Mouse (Mus musculus) kidney, adult 9 months (tissue): ENCODE measurements at regions not wholly inside any gene's neighbourhood (a gene's known extent, or its start where the extent isn't known, plus 50 kb on each side); places are given as distances from the start of the nearest gene placed in this dataset.

Experiments
- DNase-seq: peaks from one replicate; pipeline ENCODE4 v3.0.0; 2022

GRCm38 (mm10) chr2:48468895-48469294, 345.0 kb upstream of the Acvr2a start:
- DNase-seq = no peak

- no peak for DNase-seq
These were observed 344.6 kb upstream of the Acvr2a start for GRCm38 (mm10) chr2:48469357-48469756.

DNA sequence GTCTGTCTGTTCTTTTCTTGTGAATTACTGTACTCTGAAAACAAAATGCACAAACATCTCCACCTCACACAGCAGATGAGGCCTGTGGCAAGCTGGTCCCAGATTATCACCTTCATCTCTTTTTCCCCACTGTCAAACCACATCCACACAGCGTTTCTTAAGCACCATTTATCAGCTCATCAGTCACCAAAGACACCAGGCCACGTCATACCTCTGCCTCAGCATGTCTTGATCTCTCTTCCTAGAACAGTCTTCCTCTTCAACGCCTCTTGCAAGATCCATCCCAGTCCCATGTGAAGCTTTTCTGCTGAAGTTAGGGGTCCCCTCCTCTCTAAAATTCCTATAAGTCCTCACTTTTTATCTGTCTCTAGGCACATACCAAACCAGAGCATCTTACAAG, 340.8 kb upstream of the Acvr2a start:
- DNase-seq = no peak

DNA sequence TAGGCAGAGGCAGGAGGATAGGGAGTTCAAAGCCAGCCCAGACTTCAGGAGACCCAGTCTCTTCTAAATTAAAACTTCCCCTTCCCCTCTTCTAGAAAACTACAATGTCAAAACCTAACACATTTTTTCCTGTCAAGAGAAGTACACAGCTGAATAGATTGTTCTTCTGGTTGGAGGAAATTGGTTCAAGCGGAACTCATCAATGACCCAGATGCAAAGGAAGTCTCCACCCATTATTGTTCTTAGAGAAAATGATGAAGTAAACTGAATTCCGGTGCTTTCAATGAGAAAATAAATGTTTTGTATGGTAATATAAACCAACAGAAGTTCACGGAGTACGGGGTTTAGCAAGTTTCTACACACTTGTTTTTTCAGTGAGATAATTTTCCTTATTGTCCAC, 339.3 kb upstream of the Acvr2a start:
- peak; percentile 45 for DNase-seq

GRCm38 (mm10) chr2:48476777-48477176, 337.1 kb upstream of the Acvr2a start:
- DNase-seq = no peak

- DNase-seq = no peak
These were observed 336.6 kb upstream of the Acvr2a start for GRCm38 (mm10) chr2:48477336-48477735.

DNA sequence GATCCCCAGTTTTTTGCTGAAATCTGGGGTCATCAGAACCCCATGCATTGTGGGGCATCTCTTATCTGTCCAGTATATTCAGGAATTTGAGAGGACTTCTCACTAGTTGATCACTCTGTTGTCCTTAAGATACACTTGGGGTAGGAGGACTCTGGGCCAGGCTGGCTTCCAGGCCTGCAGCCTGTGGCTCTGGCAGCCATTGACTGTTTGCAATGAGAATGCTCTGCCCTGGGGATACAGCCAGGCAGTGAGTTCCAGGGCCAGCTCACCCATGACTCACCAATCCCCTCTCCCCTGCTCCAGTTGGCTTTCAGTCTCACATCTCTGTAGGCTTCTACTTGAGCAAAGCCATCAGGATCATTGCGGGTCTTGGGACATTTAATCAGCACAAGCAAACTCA, 334.3 kb upstream of the Acvr2a start:
- DNase-seq = no peak

- no peak for DNase-seq
These were observed 333.3 kb upstream of the Acvr2a start for GRCm38 (mm10) chr2:48480428-48481191.

GRCm38 (mm10) chr2:48481209-48481742, 332.6 kb upstream of the Acvr2a start:
- no peak for DNase-seq

DNA sequence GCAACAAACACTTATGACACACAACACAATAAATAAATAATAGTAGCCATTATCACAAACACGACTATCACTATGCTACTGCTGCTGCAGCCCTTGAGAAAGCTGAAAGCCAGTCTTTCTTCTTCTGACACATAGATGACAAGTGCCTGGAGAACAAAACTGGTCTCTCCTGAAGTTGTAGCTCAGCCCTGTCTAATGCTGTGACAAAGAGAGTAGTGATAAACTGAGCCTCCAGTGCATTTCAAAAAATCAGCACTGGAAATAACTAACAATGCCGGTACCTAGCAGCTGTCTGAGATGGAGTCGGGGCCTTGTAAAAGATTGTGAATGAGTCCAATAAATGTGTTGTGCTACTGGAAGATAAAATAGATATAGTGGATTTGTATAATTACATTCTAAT, 320.3 kb upstream of the Acvr2a start:
- DNase-seq = no peak

- DNase-seq = peak; percentile 53
These were observed 319.8 kb upstream of the Acvr2a start for GRCm38 (mm10) chr2:48494065-48494464.

GRCm38 (mm10) chr2:48494632-48495031, 319.3 kb upstream of the Acvr2a start:
- DNase-seq = no peak

DNA sequence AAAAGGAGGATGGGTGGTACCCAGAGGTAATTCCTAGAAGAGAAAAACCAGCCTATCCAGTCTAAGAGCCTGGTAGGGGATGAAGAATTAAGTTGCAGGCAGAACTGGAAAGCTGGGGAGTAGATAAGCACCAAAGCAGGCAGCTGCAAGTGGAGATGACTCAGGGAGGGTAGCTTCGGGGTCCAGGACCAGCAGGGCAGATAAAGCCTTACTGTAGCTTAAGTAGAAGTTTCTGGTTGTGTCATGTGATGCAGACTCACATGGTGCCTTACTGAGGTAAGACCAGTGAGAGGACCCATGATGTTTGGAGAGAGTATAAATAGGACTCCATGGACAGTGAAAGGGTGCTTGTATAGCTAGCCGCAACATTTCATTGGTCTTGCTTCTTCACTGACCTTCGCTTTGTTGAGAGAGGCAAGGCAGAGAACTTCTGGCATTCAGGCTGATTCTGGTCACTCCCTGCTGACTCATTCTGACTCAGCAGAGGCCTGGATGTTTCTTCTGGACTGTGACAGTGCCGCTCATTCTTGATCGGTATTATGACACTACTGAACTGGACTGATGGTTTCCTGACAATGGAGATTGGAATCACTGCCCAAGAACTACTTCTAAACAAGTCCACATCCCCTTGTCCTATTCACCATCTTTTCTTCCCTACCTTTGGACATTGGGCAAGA, 315.7 kb upstream of the Acvr2a start:
- DNase-seq = no peak

- DNase-seq = no peak
These were observed 314.5 kb upstream of the Acvr2a start for GRCm38 (mm10) chr2:48499396-48499795.

GRCm38 (mm10) chr2:48501387-48501786, 312.5 kb upstream of the Acvr2a start:
- DNase-seq = peak; percentile 27

DNA sequence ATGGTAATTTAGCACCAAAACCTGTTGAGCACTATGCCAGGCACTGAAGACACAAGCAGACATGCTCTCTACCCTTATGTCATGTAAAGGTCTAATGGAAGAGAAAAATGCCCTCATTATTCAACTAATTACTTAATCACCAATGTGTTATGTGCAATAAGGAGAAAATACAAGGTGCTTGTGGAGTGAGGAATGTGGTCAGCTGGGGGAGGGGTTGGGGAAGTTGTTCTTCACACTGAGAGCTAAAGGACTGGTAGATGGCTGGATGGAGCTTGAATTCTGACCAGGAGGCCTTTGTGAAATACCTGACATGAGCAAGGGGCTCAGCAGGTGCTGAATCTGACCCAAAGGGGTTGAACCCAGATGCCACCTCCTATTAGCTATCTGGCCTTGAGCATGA, 300.1 kb upstream of the Acvr2a start:
- DNase-seq = no peak

- no peak for DNase-seq
These were observed 294.0 kb upstream of the Acvr2a start for GRCm38 (mm10) chr2:48519838-48520404.

- DNase-seq = no peak
These were observed 293.4 kb upstream of the Acvr2a start for GRCm38 (mm10) chr2:48520535-48520971.

DNA sequence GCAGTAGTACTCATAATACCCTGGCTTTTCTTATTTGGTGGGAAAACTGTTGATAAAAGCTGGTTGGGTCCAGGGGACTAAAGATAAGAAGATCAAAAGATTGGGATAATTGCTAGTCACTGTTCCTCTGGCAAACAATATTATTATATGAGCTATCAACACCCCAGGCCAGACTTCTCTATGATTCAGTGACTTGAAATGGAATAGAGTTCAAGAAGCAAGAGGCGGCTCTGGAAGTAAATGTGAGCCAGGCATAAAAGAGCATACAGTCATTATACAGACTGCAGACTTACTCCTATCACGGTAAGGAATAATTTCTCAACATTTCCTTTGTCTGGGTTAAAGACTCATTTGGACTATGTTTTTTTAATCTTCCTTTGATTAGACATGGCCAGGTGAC, 278.5 kb upstream of the Acvr2a start:
- DNase-seq = no peak

GRCm38 (mm10) chr2:48536930-48537329, 277.0 kb upstream of the Acvr2a start:
- no peak for DNase-seq

GRCm38 (mm10) chr2:48538668-48539341, 275.1 kb upstream of the Acvr2a start:
- DNase-seq = peak; percentile 15

GRCm38 (mm10) chr2:48539465-48540055, 274.3 kb upstream of the Acvr2a start:
- DNase-seq = peak; percentile 75

- DNase-seq = no peak
These were observed 269.5 kb upstream of the Acvr2a start for GRCm38 (mm10) chr2:48544377-48544776.
